Mouse (Mus musculus): ENCODE data around the gene Tmem94. TPM values are rescaled to one million over a fixed set of nuclear protein-coding genes. Genes with fewer than 3 reads are reported as not detected.

Tmem94 gene
- polyA plus RNA-seq, 1 experiment = not detected

DNA sequence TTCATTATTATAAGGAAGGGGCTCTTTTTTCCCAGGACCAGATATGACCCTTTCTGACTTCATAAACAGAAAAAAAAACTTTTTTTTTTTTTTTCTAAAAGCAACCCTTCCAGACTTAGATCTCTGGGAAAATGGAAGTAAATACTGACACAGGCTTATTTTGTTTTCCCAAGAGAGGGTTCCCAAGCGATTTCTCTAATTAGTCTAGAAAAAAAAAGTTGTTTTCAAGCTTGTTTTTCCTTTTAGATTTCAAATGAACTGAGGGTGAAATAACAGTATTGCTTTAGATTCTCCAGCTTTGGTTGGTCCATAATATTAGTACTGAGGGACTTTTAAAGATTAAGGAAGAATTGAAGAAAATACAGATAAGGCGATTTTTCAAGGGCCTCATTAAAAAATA lies 535 bp upstream of the Tmem94 start:
- WGBS = 4% methylated on average over 2 of the region's 2 CpGs
- Histone ChIP-seq H3K4me1 (ENCODE audit: control insufficient read depth, insufficient read depth, low read length) (peaks cover 3% of the 10 kb centered on the region), H3K27ac (ENCODE audit: insufficient read depth, low read depth, low read length) (no peak overlapping the region), H3K4me3 (ENCODE audit: insufficient read depth, low read depth, low read length) (no peak overlapping the region; the same call in 1 of the 2 replicates)
- TF ChIP-seq CTCF (IDR thresholded peaks at IDR 0.05; ENCODE audit: insufficient read depth, low read depth, low read length) (no peak), POLR2A (IDR thresholded peaks at IDR 0.05; ENCODE audit: insufficient read depth, low read depth, low read length) (no peak)

DNA sequence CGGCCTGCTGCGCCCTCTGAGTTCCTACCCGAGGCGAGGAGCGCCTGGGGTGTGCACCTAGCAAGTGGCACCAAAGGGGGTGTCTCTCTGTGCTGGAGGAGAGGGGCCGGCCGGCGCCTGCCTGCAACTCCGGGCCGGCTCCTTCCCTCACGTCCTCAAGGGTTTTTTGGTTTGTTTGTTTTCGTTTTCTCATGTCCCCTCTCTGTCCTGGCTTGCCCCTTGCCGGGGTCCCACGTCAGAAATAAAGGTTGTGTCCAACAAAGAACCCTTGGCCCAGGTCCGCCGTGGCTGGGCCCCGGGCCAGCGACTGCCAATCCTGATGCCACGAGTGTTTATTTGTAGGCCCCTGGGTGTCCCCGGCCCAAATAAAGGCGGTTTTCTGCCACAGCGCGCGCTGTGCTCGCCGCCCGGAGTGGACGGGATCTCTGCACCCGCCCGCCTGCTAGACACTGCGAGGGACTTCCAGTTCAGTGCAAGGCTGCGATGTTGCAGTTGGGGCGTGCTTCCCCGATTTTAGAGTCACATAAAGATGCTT lies 441 bp downstream of the Tmem94 start:
- no peak for TF ChIP-seq CTCF (IDR thresholded peaks at IDR 0.05; ENCODE audit: insufficient read depth, low read depth, low read length)
- TF ChIP-seq POLR2A (IDR thresholded peaks at IDR 0.05; ENCODE audit: insufficient read depth, low read depth, low read length) = no peak
- under 1% methylated on average over 34 of the region's 34 CpGs for WGBS
- peak overlapping the region; percentile 80 for H3K27ac ChIP-seq (ENCODE audit: insufficient read depth, low read depth, low read length)
- peak overlapping the region; percentile 86 for H3K4me3 ChIP-seq (ENCODE audit: insufficient read depth, low read depth, low read length)
- H3K4me1 ChIP-seq (ENCODE audit: control insufficient read depth, insufficient read depth, low read length) = peaks cover 8% of the 10 kb centered on the region

DNA sequence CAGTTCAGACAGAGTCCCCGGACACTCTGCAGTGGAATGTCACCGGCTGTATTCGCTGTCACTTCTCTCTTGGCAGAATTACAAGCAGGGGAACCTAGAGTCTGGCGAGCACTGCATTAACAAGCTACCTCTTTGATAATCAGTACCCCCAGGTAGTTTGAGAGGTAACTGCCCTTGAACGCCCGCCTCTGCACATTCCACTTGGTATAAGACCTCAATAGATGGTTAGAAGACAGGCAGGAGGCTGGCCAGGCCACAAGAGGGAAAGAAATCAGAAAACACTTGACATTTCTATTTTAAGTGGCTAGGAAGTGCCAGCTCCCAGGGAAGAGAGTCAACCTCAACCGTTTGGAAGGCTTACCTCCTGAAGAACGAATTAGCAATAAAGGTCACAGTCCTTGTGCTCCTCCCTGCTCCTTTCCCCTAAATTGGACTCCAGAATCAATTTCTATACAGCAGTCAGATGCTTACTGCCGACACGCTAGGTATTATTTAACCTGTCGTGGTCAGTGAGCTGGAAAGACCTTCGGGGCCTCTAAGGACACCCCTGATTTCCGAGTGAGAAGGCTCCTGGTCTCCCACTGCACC lies 1.2 kb downstream of the Tmem94 start:
- WGBS = 37% methylated on average over 13 of the region's 13 CpGs
- TF ChIP-seq CTCF (IDR thresholded peaks at IDR 0.05; ENCODE audit: insufficient read depth, low read depth, low read length) (no peak), POLR2A (IDR thresholded peaks at IDR 0.05; ENCODE audit: insufficient read depth, low read depth, low read length) (no peak)
- peaks cover 8% of the 10 kb centered on the region for H3K4me1 ChIP-seq (ENCODE audit: control insufficient read depth, insufficient read depth, low read length)
- no peak overlapping the region for H3K27ac ChIP-seq (ENCODE audit: insufficient read depth, low read depth, low read length)
- peak overlapping the region; percentile 86 for H3K4me3 ChIP-seq (ENCODE audit: insufficient read depth, low read depth, low read length)

- Histone ChIP-seq H3K4me3 (ENCODE audit: insufficient read depth, low read depth, low read length) (no peak overlapping the region), H3K27ac (ENCODE audit: insufficient read depth, low read depth, low read length) (no peak overlapping the region), H3K4me1 (ENCODE audit: control insufficient read depth, insufficient read depth, low read length) (peaks cover 8% of the 10 kb centered on the region)
- TF ChIP-seq POLR2A (IDR thresholded peaks at IDR 0.05; ENCODE audit: insufficient read depth, low read depth, low read length) (no peak), CTCF (IDR thresholded peaks at IDR 0.05; ENCODE audit: insufficient read depth, low read depth, low read length) (no peak)
- WGBS = 69% methylated on average over 8 of the region's 8 CpGs
These were observed 1.7 kb downstream of the Tmem94 start for GRCm38 (mm10) chr11:115766981-115767380.

- H3K27ac ChIP-seq (ENCODE audit: insufficient read depth, low read depth, low read length) = no peak overlapping the region
- no peak for TF ChIP-seq CTCF (IDR thresholded peaks at IDR 0.05; ENCODE audit: insufficient read depth, low read depth, low read length)
- TF ChIP-seq POLR2A (IDR thresholded peaks at IDR 0.05; ENCODE audit: insufficient read depth, low read depth, low read length) = no peak
- no peak overlapping the region for H3K4me3 ChIP-seq (ENCODE audit: insufficient read depth, low read depth, low read length)
- H3K4me1 ChIP-seq (ENCODE audit: control insufficient read depth, insufficient read depth, low read length) = peaks cover 8% of the 10 kb centered on the region
- 82% methylated on average over 3 of the region's 3 CpGs for WGBS
These were observed 3.7 kb downstream of the Tmem94 start for GRCm38 (mm10) chr11:115768896-115769295.

DNA sequence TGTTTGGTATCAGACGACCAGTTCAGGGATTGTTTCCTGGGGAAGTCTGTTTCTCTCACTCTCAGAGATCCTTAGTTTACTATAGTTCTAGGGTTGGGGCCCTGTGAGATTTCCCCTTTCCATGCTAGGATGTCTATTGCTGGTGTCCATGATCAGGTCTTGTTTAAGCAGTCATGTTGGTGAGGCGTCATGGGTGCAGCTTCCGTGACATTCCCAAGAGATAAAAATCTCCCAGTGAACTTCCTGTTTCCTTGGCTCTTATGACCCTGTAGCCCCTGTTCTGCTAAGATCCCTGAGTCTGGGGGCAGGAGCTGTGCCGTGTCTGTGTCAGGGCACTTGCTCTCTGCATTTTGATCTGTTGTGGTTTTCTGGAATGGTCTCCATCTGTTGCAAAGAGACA lies 9.4 kb downstream of the Tmem94 start:
- 87% methylated on average over 4 of the region's 4 CpGs for WGBS
- no peak overlapping the region for H3K4me3 ChIP-seq (ENCODE audit: insufficient read depth, low read depth, low read length)
- H3K27ac ChIP-seq (ENCODE audit: insufficient read depth, low read depth, low read length) = no peak overlapping the region
- TF ChIP-seq POLR2A (IDR thresholded peaks at IDR 0.05; ENCODE audit: insufficient read depth, low read depth, low read length) (no peak), CTCF (IDR thresholded peaks at IDR 0.05; ENCODE audit: insufficient read depth, low read depth, low read length) (no peak)
- peaks cover 27% of the 10 kb centered on the region for H3K4me1 ChIP-seq (ENCODE audit: control insufficient read depth, insufficient read depth, low read length)

DNA sequence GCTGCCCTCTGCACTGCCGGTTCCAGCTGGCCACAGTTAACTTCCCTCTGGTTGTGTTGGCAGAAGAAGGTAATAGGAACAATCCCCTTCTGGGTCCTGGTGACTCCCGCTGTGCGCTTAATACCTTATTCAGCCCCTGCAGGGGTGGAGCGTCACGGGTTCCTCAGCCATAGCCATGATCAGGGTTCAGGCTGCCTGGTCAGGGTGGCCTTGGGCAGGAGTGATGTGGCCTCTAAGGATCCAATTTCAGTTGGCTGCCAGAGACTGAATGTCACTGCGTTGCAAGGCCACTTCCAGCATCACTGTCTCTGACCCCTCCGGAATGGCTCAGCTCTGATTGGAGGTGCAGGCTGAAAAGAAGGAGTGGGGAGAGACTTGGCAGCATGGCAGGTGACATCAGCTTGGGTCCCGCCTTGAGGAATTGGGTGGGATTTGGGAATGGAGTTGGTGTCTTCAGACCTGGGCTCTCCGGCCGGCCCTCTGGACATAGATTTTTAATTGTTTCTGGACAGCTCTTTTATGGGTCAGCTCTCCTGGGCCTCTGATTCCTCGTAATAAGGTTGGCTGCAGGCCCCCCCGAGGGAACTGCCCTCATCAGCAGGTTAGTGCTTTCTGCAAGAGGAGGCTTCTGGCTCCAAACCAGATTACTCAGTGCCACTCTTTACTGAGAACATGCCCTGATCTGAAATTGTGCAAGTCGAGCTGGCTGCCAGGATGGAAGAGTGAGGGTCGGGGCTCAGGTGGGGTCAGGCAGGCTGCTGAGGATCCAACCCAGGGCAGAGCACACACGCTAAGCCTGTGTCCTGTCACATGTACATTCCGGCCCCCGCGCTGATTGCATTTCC lies 10.8 kb downstream of the Tmem94 start:
- 63% methylated on average over 18 of the region's 18 CpGs for WGBS
- no peak for TF ChIP-seq POLR2A (IDR thresholded peaks at IDR 0.05; ENCODE audit: insufficient read depth, low read depth, low read length)
- no peak for TF ChIP-seq CTCF (IDR thresholded peaks at IDR 0.05; ENCODE audit: insufficient read depth, low read depth, low read length)
- Histone ChIP-seq H3K27ac (ENCODE audit: insufficient read depth, low read depth, low read length) (no peak overlapping the region), H3K4me3 (ENCODE audit: insufficient read depth, low read depth, low read length) (no peak overlapping the region), H3K4me1 (ENCODE audit: control insufficient read depth, insufficient read depth, low read length) (peaks cover 34% of the 10 kb centered on the region)

DNA sequence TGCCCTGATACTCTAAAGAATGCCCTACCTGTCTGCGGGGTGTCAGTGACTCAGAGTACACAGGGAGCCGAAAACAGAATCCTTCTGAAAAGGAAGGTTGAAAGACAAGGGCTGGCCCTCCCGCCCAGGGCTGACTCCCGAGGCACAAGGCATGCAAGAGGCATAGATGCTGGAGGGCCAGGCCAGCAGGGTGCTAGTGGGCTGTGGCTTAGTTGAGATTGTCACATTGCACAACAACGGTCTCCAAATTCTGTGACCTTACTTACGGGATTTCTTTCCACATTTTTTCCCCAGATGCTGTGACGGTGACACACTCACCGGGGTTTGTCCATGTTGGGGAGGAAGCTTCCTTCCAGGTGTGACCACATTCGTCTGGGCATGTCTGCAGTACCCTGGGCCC lies 11.7 kb downstream of the Tmem94 start:
- Histone ChIP-seq H3K4me1 (ENCODE audit: control insufficient read depth, insufficient read depth, low read length) (peaks cover 41% of the 10 kb centered on the region), H3K27ac (ENCODE audit: insufficient read depth, low read depth, low read length) (no peak overlapping the region), H3K4me3 (ENCODE audit: insufficient read depth, low read depth, low read length) (no peak overlapping the region)
- WGBS = 76% methylated on average over 9 of the region's 9 CpGs
- TF ChIP-seq POLR2A (IDR thresholded peaks at IDR 0.05; ENCODE audit: insufficient read depth, low read depth, low read length) = no peak
- TF ChIP-seq CTCF (IDR thresholded peaks at IDR 0.05; ENCODE audit: insufficient read depth, low read depth, low read length) = no peak

Data from olfactory bulb, adult 2 months (tissue).